Mouse (Mus musculus) intestine, postnatal 0 days (tissue): Measurements from ENCODE around the gene C1qtnf6. TPM values are rescaled to one million over a fixed set of nuclear protein-coding genes. Genes with fewer than 3 reads are reported as not detected.

Experiments used
- ATAC-seq: fragments of 200-750 bp; cut with Nextera tagmentation; 2 replicates; pipeline ENCODE4 v1.8.0; 2017; ENCODE audit warnings: mild to moderate bottlenecking, moderate TSS enrichment, moderate library complexity
- H3K27ac ChIP-seq: fragments of 300-500 bp; sonication (generic); 2 replicates; pipeline ENCODE4 v1.5.1; 2014; ENCODE audit warnings: mild to moderate bottlenecking, low read depth, low read length, moderate library complexity
- H3K27me3 ChIP-seq: fragments of 300-500 bp; sonication (generic); replicated peaks from 2 replicates; pipeline ENCODE4 v1.6.1; 2014; ENCODE audit warnings: low read length, mixed read lengths; ENCODE audit not compliant: control insufficient read depth, insufficient read depth
- H3K36me3 ChIP-seq: fragments of 300-500 bp; sonication (generic); 2 replicates; pipeline ENCODE4 v1.6.1; 2014; ENCODE audit warnings: mild to moderate bottlenecking, moderate library complexity; ENCODE audit not compliant: control insufficient read depth, insufficient read depth
- H3K4me1 ChIP-seq: fragments of 300-500 bp; sonication (generic); replicated peaks from 2 replicates; pipeline ENCODE4 v1.6.1; 2014; ENCODE audit warnings: antibody characterized with exemption, low read length, mixed read lengths; ENCODE audit not compliant: control insufficient read depth, insufficient read depth
- H3K4me2 ChIP-seq: fragments of 300-500 bp; sonication (generic); replicated peaks from 2 replicates; pipeline ENCODE4 v1.6.1; 2014; ENCODE audit warnings: low read depth, mild to moderate bottlenecking, moderate library complexity
- H3K4me3 ChIP-seq: fragments of 300-500 bp; sonication (generic); 2 replicates; pipeline ENCODE4 v1.5.1; 2014; ENCODE audit warnings: low read depth, low read length
- H3K9ac ChIP-seq: fragments of 300-500 bp; sonication (generic); 2 replicates; pipeline ENCODE4 v1.6.1; 2014; ENCODE audit warnings: mild to moderate bottlenecking, low read depth, low read length
- H3K9me3 ChIP-seq: fragments of 300-500 bp; sonication (generic); 2 replicates; pipeline ENCODE4 v1.6.1; 2016; ENCODE audit warnings: mixed run types; ENCODE audit not compliant: control insufficient read depth
- CTCF ChIP-seq: sonication (generic); IDR thresholded peaks from 2 replicates; pipeline ENCODE4 v1.5.1; 2016; ENCODE audit warnings: low read depth, mild to moderate bottlenecking, control low read depth, antibody characterized with exemption, moderate library complexity
- WGBS: fragments of 180-500 bp; shearing (Covaris S2); extraction: QIAGEN DNeasy Blood & Tissue Kit; methylation state at CpG from one replicate; pipeline ENCODE4 v1.1.7; 2014; 5-methylcytosine and 5-hydroxymethylcytosine counted together
- polyA plus RNA-seq: library from polyadenylated mRNA; unstranded; fragments of >200 nt; fragmentation: Nextera tagmentation; extraction: Ambion mirVana; gene quantifications from 2 replicates; pipeline ENCODE4 v1.2.1, GENCODE M21; 2015

C1qtnf6 gene
- polyA plus RNA-seq, 1 experiment from 2014 or later, result 16.0 TPM

DNA sequence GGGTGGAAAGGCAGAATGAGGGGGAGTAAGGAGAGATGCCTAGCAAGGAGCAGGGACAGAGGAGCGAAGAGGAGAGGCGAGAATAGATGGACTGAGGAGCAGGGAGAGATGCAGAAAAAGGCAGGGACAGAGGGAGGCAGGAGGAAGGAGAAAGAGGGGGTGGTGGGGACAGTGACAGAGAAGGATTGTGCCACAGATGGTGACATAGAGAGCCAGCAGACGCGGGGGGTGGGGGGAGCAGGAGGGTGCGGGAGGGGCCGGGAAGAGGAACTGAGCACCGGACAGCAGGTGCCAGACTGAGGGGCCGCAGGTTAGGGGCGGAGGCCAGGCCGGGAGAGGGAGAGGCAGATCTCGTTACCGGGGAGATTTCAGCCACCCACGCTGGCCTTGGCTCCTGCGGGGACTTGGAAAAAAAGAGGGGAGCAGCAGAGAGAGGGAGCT, 13.4 kb upstream of the C1qtnf6 start, which contains the start of gene Sstr3:
Gene Sstr3 (minus strand): TSS at position 125 of the 441 bp plus-strand sequence.
- no peak within 1 kb of the TSS for H3K4me3 ChIP-seq
- H3K9me3 ChIP-seq, result no peaks in the 10 kb centered on the region
- no peak for ATAC-seq
- no peak for TF ChIP-seq CTCF
- H3K4me2 ChIP-seq, result no peak within 1 kb of the TSS; the same call in 1 of the 2 replicates
- WGBS, result 11% methylated on average over 14 of the region's 14 CpGs
- H3K4me1 ChIP-seq, result no peaks in the 10 kb centered on the region
- no peak within 1 kb of the TSS for H3K9ac ChIP-seq
- H3K27me3 ChIP-seq, result peaks cover 11% of the 10 kb centered on the region; the same call in 1 of the 2 replicates
- no peaks in the 10 kb centered on the region for H3K36me3 ChIP-seq
- no peak within 1 kb of the TSS for H3K27ac ChIP-seq

- no peak for TF ChIP-seq CTCF
- no peak overlapping the region for H3K4me2 ChIP-seq
- no peak overlapping the region for H3K9ac ChIP-seq
- no peak overlapping the region for H3K4me3 ChIP-seq
- WGBS, result 77% methylated on average over 15 of the region's 15 CpGs
- H3K9me3 ChIP-seq, result no peaks in the 10 kb centered on the region
- H3K27ac ChIP-seq, result no peak overlapping the region
- no peaks in the 10 kb centered on the region for H3K36me3 ChIP-seq
- no peak for ATAC-seq
- peaks cover 11% of the 10 kb centered on the region; the same call in 1 of the 2 replicates for H3K27me3 ChIP-seq
- no peaks in the 10 kb centered on the region for H3K4me1 ChIP-seq
Observed at GRCm38 (mm10) chr15:78544041-78544440, 12.8 kb upstream of the C1qtnf6 start.

DNA sequence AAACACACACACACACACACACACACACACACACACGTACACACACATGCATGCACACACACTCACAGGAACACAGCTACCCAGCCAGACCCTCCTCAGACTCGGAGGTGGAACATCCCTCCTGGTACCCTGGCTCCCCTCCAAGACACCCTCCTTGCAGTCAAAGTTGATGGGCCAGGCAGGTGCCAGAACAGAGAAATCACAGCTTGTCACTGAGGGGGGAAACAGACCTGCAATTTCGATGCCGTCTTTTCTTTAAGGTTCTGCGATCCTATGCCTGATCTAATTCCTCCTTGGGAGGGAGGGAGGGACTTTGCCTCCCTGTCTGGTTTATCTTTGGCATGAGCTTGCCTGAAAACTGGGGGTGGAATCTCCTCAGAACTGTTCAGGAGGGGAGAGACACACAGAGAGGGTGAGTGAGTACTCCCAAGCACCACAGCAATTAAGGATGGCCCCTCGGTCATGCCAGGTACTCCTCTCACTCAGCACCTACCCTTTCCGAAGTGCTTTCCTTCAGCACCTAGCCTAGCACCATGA, 11.6 kb upstream of the C1qtnf6 start:
- no peak overlapping the region for H3K4me2 ChIP-seq
- H3K4me3 ChIP-seq, result no peak overlapping the region
- H3K9me3 ChIP-seq, result no peaks in the 10 kb centered on the region
- WGBS, result 69% methylated on average over 7 of the region's 7 CpGs
- TF ChIP-seq CTCF, result no peak
- H3K4me1 ChIP-seq, result no peaks in the 10 kb centered on the region
- no peak overlapping the region for H3K27ac ChIP-seq
- H3K27me3 ChIP-seq, result peaks cover 11% of the 10 kb centered on the region; the same call in 1 of the 2 replicates
- no peak overlapping the region for H3K9ac ChIP-seq
- no peaks in the 10 kb centered on the region for H3K36me3 ChIP-seq
- no peak for ATAC-seq

GRCm38 (mm10) chr15:78542098-78542766, 11.0 kb upstream of the C1qtnf6 start:
- H3K27me3 ChIP-seq, result peaks cover 11% of the 10 kb centered on the region; the same call in 1 of the 2 replicates
- no peak overlapping the region for H3K9ac ChIP-seq
- H3K4me2 ChIP-seq, result no peak overlapping the region
- no peak overlapping the region for H3K27ac ChIP-seq
- H3K4me1 ChIP-seq, result no peaks in the 10 kb centered on the region
- ATAC-seq, result peak; percentile 68
- no peak for TF ChIP-seq CTCF
- 57% methylated on average over 3 of the region's 3 CpGs for whole genome bisulfite sequencing
- H3K9me3 ChIP-seq, result no peaks in the 10 kb centered on the region
- H3K36me3 ChIP-seq, result no peaks in the 10 kb centered on the region
- H3K4me3 ChIP-seq, result no peak overlapping the region

GRCm38 (mm10) chr15:78541606-78542005, 10.4 kb upstream of the C1qtnf6 start:
- H3K9me3 ChIP-seq, result no peaks in the 10 kb centered on the region
- no peak for ATAC-seq
- TF ChIP-seq CTCF, result no peak
- H3K4me2 ChIP-seq, result no peak overlapping the region
- H3K36me3 ChIP-seq, result no peaks in the 10 kb centered on the region
- H3K9ac ChIP-seq, result no peak overlapping the region
- 47% methylated on average over 3 of the region's 3 CpGs for WGBS
- H3K4me1 ChIP-seq, result no peaks in the 10 kb centered on the region
- no peak overlapping the region for H3K4me3 ChIP-seq
- H3K27ac ChIP-seq, result no peak overlapping the region
- H3K27me3 ChIP-seq, result peaks cover 11% of the 10 kb centered on the region; the same call in 1 of the 2 replicates

DNA sequence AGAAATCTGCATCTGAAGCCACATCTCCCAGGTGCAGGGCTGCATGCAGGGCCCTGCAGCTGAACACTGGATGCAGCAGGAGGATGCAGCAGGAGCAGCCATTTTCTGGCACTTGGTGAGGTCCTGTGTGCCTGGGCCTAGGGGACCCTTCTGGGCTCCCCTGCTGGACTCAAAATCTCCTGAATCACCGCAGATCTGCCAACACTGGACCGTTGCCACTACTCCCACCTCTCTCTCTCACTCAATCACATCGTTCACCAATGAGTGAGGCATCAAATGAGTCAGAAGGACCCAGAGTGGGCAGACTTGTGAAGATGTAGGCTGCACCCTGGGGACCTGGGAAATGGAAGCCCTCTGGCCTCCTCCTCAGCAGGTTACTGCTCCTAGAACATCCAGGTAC, 9.8 kb upstream of the C1qtnf6 start:
- no peaks in the 10 kb centered on the region for H3K36me3 ChIP-seq
- no peaks in the 10 kb centered on the region for H3K9me3 ChIP-seq
- ATAC-seq, result no peak
- no peaks in the 10 kb centered on the region for H3K4me1 ChIP-seq
- H3K4me2 ChIP-seq, result no peak overlapping the region
- H3K9ac ChIP-seq, result no peak overlapping the region
- no peak for TF ChIP-seq CTCF
- no peak overlapping the region for H3K27ac ChIP-seq
- no peak overlapping the region for H3K4me3 ChIP-seq
- 76% methylated on average over 3 of the region's 3 CpGs for WGBS
- peaks cover 11% of the 10 kb centered on the region; the same call in 1 of the 2 replicates for H3K27me3 ChIP-seq
